Mouse (Mus musculus) MN1 (cell line): ENCODE measurements around the gene Orai1.
"Not testable (repeated sequence)": the region's sequence is repeated elsewhere in the genome, so short reads cannot be mapped to it uniquely, and the experiment has no call there.

Experiments
- DNase-seq: peaks from one replicate; pipeline ENCODE4 v3.0.0-alpha.2; 2016; ENCODE audit warnings: low spot score

Orai1 gene

GRCm38 (mm10) chr5:123014753-123015701 lies at the start of gene Orai1:
Gene Orai1 (plus strand): TSS chr5:123015074.
- peak; percentile 89 for DNase-seq

- no peak for DNase-seq
These were observed 49.4 kb upstream of the Orai1 start for GRCm38 (mm10) chr5:122965427-122965826.

- DNase-seq = peak; percentile 62
These were observed 46.6 kb upstream of the Orai1 start for GRCm38 (mm10) chr5:122968322-122968721.

GRCm38 (mm10) chr5:122970056-122970455 lies 44.8 kb upstream of the Orai1 start:
- DNase-seq = no peak

- DNase-seq = no peak
These were observed 43.4 kb upstream of the Orai1 start for GRCm38 (mm10) chr5:122971438-122971837.

- DNase-seq = no peak
These were observed 42.8 kb upstream of the Orai1 start for GRCm38 (mm10) chr5:122972116-122972515.

GRCm38 (mm10) chr5:122974701-122975100 lies 40.2 kb upstream of the Orai1 start:
- not testable (repeated sequence) for DNase-seq

- no peak for DNase-seq
These were observed 35.9 kb upstream of the Orai1 start for GRCm38 (mm10) chr5:122978970-122979369.

- DNase-seq = no peak
These were observed 30.4 kb upstream of the Orai1 start for GRCm38 (mm10) chr5:122984483-122984882.

- no peak for DNase-seq
These were observed 29.6 kb upstream of the Orai1 start for GRCm38 (mm10) chr5:122985276-122985675.

GRCm38 (mm10) chr5:122986091-122986493 lies 28.8 kb upstream of the Orai1 start:
- DNase-seq = no peak

- DNase-seq = no peak
These were observed 27.5 kb upstream of the Orai1 start for GRCm38 (mm10) chr5:122987211-122988020.

- DNase-seq = peak; percentile 13
These were observed 26.7 kb upstream of the Orai1 start for GRCm38 (mm10) chr5:122988021-122988751.

- peak; percentile 33 for DNase-seq
These were observed 25.8 kb upstream of the Orai1 start for GRCm38 (mm10) chr5:122989001-122989525.

- DNase-seq = no peak
These were observed 25.1 kb upstream of the Orai1 start, which contains the start of gene Kdm2b for GRCm38 (mm10) chr5:122989551-122990330. Gene Kdm2b (minus strand): TSS chr5:122989823.

- DNase-seq = no peak
These were observed 24.3 kb upstream of the Orai1 start for GRCm38 (mm10) chr5:122990411-122991160.

- DNase-seq = no peak
These were observed 23.4 kb upstream of the Orai1 start for GRCm38 (mm10) chr5:122991350-122992004.

- DNase-seq = no peak
These were observed 21.1 kb upstream of the Orai1 start for GRCm38 (mm10) chr5:122993811-122994210.

GRCm38 (mm10) chr5:122994303-122994846 lies 20.5 kb upstream of the Orai1 start:
- DNase-seq = peak; percentile 55
